Mouse (Mus musculus) pancreas, adult 10 weeks (tissue): ENCODE results near the gene Fam168a. TPM values are rescaled to one million over a fixed set of nuclear protein-coding genes. Genes with fewer than 3 reads are reported as not detected.

Experiments
- polyA plus RNA-seq: library from polyadenylated mRNA; stranded (reverse); fragments of 350-450 nt; fragmentation: Illumina TruSeq; extraction: RNeasy Lipid Tissue Mini Kit (QIAGEN cat#74804); gene quantifications from one replicate; pipeline ENCODE4 v1.2.3, GENCODE M21; 2015; ENCODE audit warnings: low read depth, low replicate concordance; ENCODE audit not compliant: insufficient read depth

The Fam168a gene
- 4.1 TPM for polyA plus RNA-seq

DNA sequence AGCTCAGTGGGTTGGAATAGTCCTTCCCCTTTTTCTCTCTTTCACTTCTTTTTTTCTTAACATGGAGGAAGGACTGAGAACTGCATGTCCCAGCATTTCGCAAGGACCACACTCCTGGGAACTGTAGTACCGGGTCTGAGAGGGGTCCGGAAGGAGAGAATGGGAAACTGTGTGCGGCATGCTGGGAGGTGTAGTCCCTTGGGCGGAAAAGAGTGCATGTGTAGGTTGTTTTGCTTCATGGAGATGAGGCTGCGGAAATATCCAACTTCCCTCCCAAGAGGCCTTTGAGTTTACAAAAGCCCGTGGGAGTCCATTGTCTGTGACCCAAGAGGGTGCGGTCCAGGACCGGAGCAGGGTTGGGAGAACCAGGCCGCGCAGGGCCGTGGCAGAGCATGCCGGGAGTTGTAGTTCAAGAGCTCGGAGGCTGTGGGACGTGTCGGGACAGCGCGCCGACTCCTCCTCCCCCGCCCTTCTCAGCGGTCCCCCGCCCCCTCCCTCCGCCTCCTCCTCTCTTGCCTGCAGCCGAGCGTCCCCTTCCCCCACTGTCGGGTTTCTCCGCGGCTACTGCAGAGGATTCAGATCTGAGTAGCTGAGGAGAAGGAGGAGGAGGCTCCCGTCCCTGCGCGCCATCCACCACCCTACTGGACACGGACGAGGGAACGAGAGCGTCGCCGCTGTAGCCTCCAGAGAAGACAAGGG is at the start of gene Fam168a:
TSS of gene Fam168a (plus strand) at position 493 of the 699 bp plus-strand sequence.

DNA sequence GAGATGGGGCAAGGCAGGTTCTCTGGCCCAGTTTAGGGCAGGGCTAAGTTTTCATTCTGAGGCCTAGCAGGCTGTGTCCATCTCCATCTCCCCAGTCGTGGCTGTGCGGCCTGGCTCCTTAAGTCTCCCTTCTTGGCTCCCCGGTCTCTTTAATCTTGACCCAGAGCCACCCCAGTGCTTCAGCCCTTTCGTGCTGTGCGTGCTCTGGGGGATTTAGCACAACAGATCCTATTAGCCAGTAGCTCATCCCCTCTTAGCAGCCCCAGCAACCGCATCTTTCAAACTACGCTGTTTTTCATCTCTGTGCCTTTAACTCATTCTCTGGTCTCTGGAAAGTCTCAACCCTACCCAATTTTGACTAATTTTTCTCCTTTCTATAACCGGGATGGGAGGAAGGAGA is 44.2 kb upstream of the Fam168a start, which contains the start of gene Plekhb1:
TSS of gene Plekhb1 (minus strand) at position 184 of the 400 bp plus-strand sequence.

DNA sequence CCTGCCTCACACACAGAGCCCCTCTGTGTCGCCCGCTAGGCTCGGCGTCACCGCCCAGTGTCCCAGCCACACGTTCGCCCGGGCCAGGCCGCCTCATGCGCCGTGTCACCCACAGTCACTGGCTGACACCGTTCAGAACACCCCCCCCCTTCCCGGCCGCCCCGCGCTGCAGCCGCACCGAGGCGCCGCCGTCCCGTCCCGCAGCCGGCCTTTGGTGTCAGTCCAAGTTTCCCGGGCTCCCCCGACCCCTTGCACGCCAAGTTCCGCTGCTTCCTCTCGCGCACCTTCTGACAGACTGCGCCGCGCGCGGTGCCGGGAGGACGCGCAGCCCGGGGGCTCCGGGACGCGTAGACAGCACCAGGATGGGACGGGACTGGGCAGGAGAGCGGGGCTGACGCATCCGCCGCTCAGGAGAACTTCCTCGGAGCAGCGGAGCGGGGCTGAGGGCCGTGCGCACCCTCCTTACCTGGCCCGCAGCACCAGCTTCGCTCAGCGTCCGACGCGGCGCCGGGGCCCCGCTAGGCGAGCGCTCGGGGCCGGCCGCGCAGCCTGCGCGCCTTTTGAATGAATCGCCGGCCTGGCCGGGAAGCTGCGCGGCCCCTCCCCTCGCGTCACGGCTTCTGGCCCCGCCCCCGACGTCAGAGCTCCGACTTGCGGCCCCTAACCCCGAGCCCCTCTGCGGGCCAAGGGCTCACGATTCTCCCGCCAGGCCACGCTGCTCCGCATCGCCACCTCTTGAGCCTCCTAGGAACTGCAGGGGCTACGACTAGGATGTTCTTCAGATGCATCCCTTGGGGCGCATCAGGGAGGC is 156.6 kb downstream of the Fam168a start, which contains the start of gene Relt:
TSS of gene Relt (minus strand) at position 619 of the 811 bp plus-strand sequence.

Other genes starting within 250 kb of the Fam168a start
- gene Ucp3, start 233.6 kb upstream of the Fam168a start, polyA plus RNA-seq: 0.66 TPM
- gene Ucp2, start 213.3 kb upstream of the Fam168a start, polyA plus RNA-seq: 43.7 TPM
- gene Dnajb13, start 191.7 kb upstream of the Fam168a start, polyA plus RNA-seq: not detected
- gene Coa4, start 169.6 kb upstream of the Fam168a start, polyA plus RNA-seq: 2.9 TPM
- 14.5 TPM for gene Rab6a, start 99.2 kb upstream of the Fam168a start, polyA plus RNA-seq
- gene Mrpl48, start 98.3 kb upstream of the Fam168a start, polyA plus RNA-seq: 15.5 TPM
- 9.3 TPM for gene Plekhb1, start 44.2 kb upstream of the Fam168a start, polyA plus RNA-seq
- 0.83 TPM for gene Relt, start 156.8 kb downstream of the Fam168a start, polyA plus RNA-seq
- 4.8 TPM for gene Arhgef17, start 225.5 kb downstream of the Fam168a start, polyA plus RNA-seq